Mouse (Mus musculus): ENCODE measurements around the gene Sdr39u1.

DNA sequence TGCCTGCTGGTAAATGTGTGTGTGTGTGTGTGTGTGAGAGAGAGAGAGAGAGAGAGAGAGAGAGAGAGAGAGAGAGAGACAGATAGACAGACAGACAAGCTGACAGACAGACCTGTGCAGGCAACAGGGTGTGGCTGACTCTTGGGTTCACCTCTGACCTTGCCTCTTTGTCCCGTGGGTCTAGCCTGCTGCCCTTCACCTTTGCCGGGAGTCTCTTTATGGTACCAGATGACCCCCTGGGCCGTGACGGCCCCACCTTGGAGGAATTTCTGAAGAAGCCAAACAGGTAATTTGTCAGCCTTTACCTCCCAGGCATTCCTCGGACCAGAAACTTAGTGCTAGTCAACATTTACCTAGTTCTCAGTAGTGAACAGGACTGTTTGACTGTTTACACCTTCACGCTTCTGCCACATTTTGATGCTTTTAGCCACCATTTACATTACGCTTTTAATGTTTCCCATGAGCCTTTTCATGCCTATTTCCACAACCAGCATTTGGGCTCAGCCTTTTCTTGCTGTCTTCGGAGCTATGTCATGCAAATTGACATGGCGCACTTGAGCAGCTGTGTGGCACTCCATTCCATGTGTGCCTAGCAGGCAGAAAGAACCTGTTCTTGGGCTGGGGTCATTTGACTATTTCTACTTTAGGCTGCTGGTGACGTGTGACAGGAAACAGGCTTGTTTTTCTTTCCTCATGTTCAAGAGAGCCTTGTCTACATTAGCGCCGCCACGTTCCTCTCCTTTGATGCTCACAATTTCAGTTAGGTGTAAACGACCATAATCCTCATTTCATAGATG, 31.7 kb downstream of the Sdr39u1 start:
- TF ChIP-seq CTCF (conservative IDR thresholded peaks at IDR 0.05; ENCODE audit: low read length) (no peak), NANOG (IDR thresholded peaks at IDR 0.05; ENCODE audit: borderline replicate concordance, low read length) (no peak), POU5F1 (IDR thresholded peaks at IDR 0.05; ENCODE audit: borderline replicate concordance, low read length) (no peak)

Measured in E14TG2a.4 (cell line).